Mouse (Mus musculus): ENCODE results near the gene Atp6v1a.

DNA sequence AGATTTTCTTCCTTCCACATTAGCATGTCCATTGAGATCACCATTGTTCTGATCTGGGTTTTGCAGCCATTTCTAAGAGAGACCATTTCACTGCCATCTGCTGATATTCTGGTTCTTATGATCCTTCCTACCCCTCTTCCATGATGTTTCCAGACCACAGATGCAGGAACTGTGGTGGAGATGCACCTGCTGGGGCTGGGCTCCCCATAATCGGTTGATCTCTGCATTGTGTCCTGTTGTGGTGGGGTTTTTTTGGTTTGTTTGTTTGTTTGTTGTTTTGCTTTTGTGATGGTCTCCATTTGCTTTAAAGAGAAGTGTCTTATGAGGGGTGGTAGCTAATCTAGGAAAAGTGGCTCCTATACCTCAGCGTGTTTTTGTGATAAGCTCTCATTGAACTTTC lies 37.0 kb upstream of the Atp6v1a start:
- TF ChIP-seq CTCF (IDR thresholded peaks at IDR 0.05): no peak
- no peak for TF ChIP-seq EP300 (IDR thresholded peaks at IDR 0.05)
